Mouse (Mus musculus) megakaryocyte, adult 5-6 weeks (primary cell): ENCODE data around the gene Idh3b. TPM values are rescaled to one million over a fixed set of nuclear protein-coding genes. Genes with fewer than 3 reads are reported as not detected.
A peak's percentile ranks its signal among the peaks of the same experiment; 100 is the strongest.

Experiments used
- ATAC-seq: 2 replicates; pipeline ENCODE4 v1.8.0; 2016; ENCODE audit warnings: mild to moderate bottlenecking, inconsistent platforms; ENCODE audit not compliant: poor library complexity, severe bottlenecking
- total RNA-seq, 2 experiments: library from RNA; stranded (forward) in 1 of 2; stranded (reverse) in 1 of 2; fragments of 153-499, 151-499 nt in 1 of 2; fragments of 221-1000, 200-1000 nt in 1 of 2; gene quantifications; 2 replicates each; pipeline versions ENCODE4 v1.2.3 to v1.2.4; 2015 to 2017

The Idh3b gene
- 132 and 136 TPM in 2 replicates for total RNA-seq (2015)
- total RNA-seq (2017): 85.6 and 92.9 TPM in 2 replicates

GRCm38 (mm10) chr2:130283854-130284654 lies at the start of gene Idh3b:
Idh3b (minus strand) TSS chr2:130284547.
- peak; percentile 99 for ATAC-seq

GRCm38 (mm10) chr2:130329502-130329901 lies 45.2 kb upstream of the Idh3b start:
- ATAC-seq: no peak

GRCm38 (mm10) chr2:130327057-130327456 lies 42.7 kb upstream of the Idh3b start:
- no peak for ATAC-seq

- ATAC-seq: no peak
Measured at GRCm38 (mm10) chr2:130303014-130303413, 18.7 kb upstream of the Idh3b start.

GRCm38 (mm10) chr2:130297580-130297979 lies 13.2 kb upstream of the Idh3b start:
- no peak for ATAC-seq

- ATAC-seq: no peak
Measured at GRCm38 (mm10) chr2:130296134-130296745, 11.9 kb upstream of the Idh3b start.

- no peak for ATAC-seq
Measured at GRCm38 (mm10) chr2:130295331-130296133, 11.2 kb upstream of the Idh3b start.

- no peak for ATAC-seq
Measured at GRCm38 (mm10) chr2:130294936-130295277, 10.6 kb upstream of the Idh3b start, which contains the start of gene Ebf4. Ebf4 (plus strand) TSS chr2:130295169.

- ATAC-seq: no peak
Measured at GRCm38 (mm10) chr2:130294218-130294935, 10.0 kb upstream of the Idh3b start.

- 0 out of 2 replicates have a peak, but pooled peaks have one; percentile 19 for ATAC-seq
Measured at GRCm38 (mm10) chr2:130293486-130293885, 9.1 kb upstream of the Idh3b start.

GRCm38 (mm10) chr2:130293009-130293408 lies 8.7 kb upstream of the Idh3b start:
- ATAC-seq: no peak

- peak; percentile 70 for ATAC-seq
Measured at GRCm38 (mm10) chr2:130291434-130291833, 7.1 kb upstream of the Idh3b start.

GRCm38 (mm10) chr2:130289086-130289485 lies 4.7 kb upstream of the Idh3b start:
- no peak for ATAC-seq

- ATAC-seq: no peak
Measured at GRCm38 (mm10) chr2:130280818-130281217, 3.5 kb downstream of the Idh3b start.

GRCm38 (mm10) chr2:130280224-130280623 lies 4.1 kb downstream of the Idh3b start:
- ATAC-seq: no peak

GRCm38 (mm10) chr2:130279600-130280091 lies 4.7 kb downstream of the Idh3b start:
- ATAC-seq: no peak

GRCm38 (mm10) chr2:130275649-130276048 lies 8.7 kb downstream of the Idh3b start:
- ATAC-seq: peak; percentile 27; the same call in 1 of the 2 replicates

- ATAC-seq: no peak
Measured at GRCm38 (mm10) chr2:130274862-130275261, 9.5 kb downstream of the Idh3b start.

- peak; percentile 97 for ATAC-seq
Measured at GRCm38 (mm10) chr2:130274149-130274861, 10.0 kb downstream of the Idh3b start, which contains the start of gene Nop56. Nop56 (plus strand) TSS chr2:130274430.

GRCm38 (mm10) chr2:130273732-130274131 lies 10.6 kb downstream of the Idh3b start:
- ATAC-seq: peak; percentile 22
